Mouse (Mus musculus): Measurements from ENCODE around the gene Olfr1432.
"Not testable (repeated sequence)": the region's sequence is repeated elsewhere in the genome, so short reads cannot be mapped to it uniquely, and the experiment has no call there.

The Olfr1432 gene

GRCm38 (mm10) chr19:12232496-12232895 is at the start of gene Olfr1432:
Olfr1432 (minus strand) TSS chr19:12232596.
- not testable (repeated sequence) for DNase-seq

- DNase-seq = no peak
These were observed 47.2 kb upstream of the Olfr1432 start, which contains the start of gene Olfr1434 for GRCm38 (mm10) chr19:12279554-12279953. Olfr1434 (plus strand) TSS chr19:12279854.

DNA sequence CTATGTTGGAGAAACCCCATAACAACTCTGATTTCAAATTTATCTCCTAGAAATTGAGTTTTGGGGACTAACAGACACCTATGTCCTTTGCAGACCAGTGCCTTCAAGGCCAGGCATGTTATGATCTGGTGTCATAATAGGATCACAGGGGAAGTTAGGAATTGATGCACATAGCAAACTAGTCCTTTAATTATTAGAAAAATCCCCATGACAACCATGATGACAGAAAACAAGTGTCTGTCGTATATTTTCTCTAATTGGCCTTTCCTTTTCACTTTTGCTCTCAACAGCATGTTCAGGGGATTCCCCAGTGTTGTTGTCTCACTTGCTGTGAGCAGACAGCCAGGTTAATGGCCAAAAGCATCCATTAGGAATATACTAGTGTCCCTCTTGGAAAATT is 28.3 kb upstream of the Olfr1432 start, which contains the start of gene Olfr235:
TSS of gene Olfr235 (plus strand) at position 301 of the 400 bp plus-strand sequence.
- DNase-seq = no peak

DNA sequence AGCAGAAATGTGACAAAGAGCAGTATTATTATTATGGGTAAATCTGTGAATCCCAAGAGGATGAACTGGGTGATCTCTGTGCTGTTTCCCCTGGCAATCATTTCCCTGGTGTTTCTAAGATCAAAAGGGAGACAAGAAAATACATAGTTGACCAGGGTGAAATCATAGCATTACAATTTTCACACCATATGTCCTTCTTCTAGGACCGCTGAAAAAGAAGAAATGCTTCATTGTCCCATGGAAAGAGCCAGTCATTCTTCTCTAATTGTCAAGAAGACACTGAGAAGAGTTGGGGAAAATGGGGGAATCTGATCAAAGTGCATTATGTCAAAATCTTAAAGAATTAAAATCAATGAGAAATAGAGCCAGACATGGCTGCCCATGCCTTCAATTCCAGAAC is 9.2 kb upstream of the Olfr1432 start, which contains the start of gene Olfr262:
TSS of gene Olfr262 (minus strand) at position 101 of the 400 bp plus-strand sequence.
- no peak for DNase-seq

DNA sequence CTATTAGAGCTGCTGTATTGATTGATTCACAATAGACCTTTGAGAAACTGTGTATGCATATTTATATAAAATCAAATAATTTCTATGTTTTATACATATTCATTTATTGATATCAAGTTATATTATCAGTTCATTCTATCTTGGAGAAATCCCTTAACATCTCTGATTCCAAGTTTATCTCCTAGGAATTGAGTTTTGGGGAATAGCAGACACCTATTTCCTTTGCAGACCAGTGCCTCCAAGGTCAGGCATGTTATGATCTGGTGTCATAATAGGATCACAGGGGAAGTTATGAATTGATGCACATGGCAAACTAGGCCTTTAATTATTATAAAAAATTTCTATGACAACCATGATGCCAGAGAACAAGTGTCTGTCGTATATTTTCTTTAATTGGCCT is 32.1 kb downstream of the Olfr1432 start, which contains the start of gene Olfr1431:
TSS of gene Olfr1431 (plus strand) at position 301 of the 400 bp plus-strand sequence.
- DNase-seq = no peak

DNA sequence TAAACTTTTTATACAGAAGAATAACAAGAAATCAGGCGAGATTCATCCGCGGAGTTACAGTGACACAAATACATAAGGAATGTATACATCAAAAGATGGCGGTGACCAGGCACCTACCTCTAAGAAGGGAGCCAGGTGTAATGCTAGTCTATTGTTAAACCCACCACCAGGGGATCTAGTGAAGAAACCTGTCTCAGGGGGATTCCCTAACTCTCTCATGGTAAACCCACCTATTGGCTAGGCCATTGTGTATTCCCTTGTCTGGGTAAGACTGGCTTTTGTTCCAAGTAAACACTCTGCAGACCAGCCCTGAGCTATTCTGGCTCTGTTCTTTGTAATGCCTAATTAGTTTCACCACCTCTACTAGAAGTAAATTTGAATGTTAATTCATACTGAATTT is 33.3 kb downstream of the Olfr1432 start:
- not testable (repeated sequence) for DNase-seq

Measured in right cerebral cortex, adult 18-20 months (tissue).